Mouse (Mus musculus): ENCODE measurements around the gene Nudt21. TPM values are rescaled to one million over a fixed set of nuclear protein-coding genes. Genes with fewer than 3 reads are reported as not detected.
"Not testable (repeated sequence)": the region's sequence is repeated elsewhere in the genome, so short reads cannot be mapped to it uniquely, and the experiment has no call there.

Gene Nudt21
- polyA plus RNA-seq, 1 experiment, result 112 TPM

- Histone ChIP-seq H3K79me3 (ENCODE audit: low read depth) (no peaks in the 10 kb centered on the region), H3K4me3 (ENCODE audit: insufficient read depth, poor library complexity, severe bottlenecking) (no peak overlapping the region), H3K27me3 (ENCODE audit: control insufficient read depth, insufficient read depth, insufficient read length) (no peaks in the 10 kb centered on the region), H3K36me3 (ENCODE audit: control insufficient read depth, insufficient read depth) (peaks cover 46% of the 10 kb centered on the region), H3K79me2 (ENCODE audit: control insufficient read depth, insufficient read depth) (no peaks in the 10 kb centered on the region), H3ac (ENCODE audit: control insufficient read depth, insufficient read length, low read depth) (no peak overlapping the region)
- TF ChIP-seq MYOG (IDR thresholded peaks at IDR 0.05; ENCODE audit: control insufficient read depth, extremely low read depth, insufficient read length), result no peak
- TF ChIP-seq CTCF (IDR thresholded peaks at IDR 0.05; ENCODE audit: control insufficient read depth, insufficient read depth, insufficient read length), result peak; percentile 8
Measured at GRCm38 (mm10) chr8:94057157-94057854, 20.5 kb upstream of the Nudt21 start.

GRCm38 (mm10) chr8:94052696-94053095 is 15.9 kb upstream of the Nudt21 start:
- H3K36me3 ChIP-seq (ENCODE audit: control insufficient read depth, insufficient read depth), result peaks cover 33% of the 10 kb centered on the region
- no peaks in the 10 kb centered on the region for H3K79me2 ChIP-seq (ENCODE audit: control insufficient read depth, insufficient read depth)

DNA sequence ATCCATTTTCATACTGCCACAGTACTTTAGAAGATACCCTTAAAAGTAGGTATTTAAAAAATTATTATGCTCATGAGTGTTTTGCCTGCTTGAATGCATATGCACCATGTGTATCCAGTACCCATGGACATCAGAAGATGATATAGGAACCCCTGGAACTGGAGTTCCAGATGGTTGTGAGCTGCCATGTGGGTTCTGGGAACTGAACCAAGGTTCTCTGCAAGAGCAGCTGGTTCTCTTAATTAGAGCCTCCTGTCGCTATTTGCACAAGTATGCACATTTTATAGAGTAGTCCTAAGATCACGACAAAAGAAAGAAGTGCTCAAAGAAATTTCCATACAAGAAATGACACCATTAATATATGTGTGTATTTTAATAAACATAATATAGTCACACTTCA is 11.0 kb upstream of the Nudt21 start:
- H3K27me3 ChIP-seq (ENCODE audit: control insufficient read depth, insufficient read depth, insufficient read length), result no peaks in the 10 kb centered on the region
- peaks cover 3% of the 10 kb centered on the region for H3K79me3 ChIP-seq (ENCODE audit: low read depth)
- no peaks in the 10 kb centered on the region for H3K79me2 ChIP-seq (ENCODE audit: control insufficient read depth, insufficient read depth)
- H3K36me3 ChIP-seq (ENCODE audit: control insufficient read depth, insufficient read depth), result peaks cover 5% of the 10 kb centered on the region
- H3K4me3 ChIP-seq (ENCODE audit: insufficient read depth, poor library complexity, severe bottlenecking), result no peak overlapping the region
- TF ChIP-seq CTCF (IDR thresholded peaks at IDR 0.05; ENCODE audit: control insufficient read depth, insufficient read depth, insufficient read length), result no peak
- no peak for TF ChIP-seq CEBPB (IDR thresholded peaks at IDR 0.05; ENCODE audit: low read depth)
- TF ChIP-seq MYOD1 (IDR thresholded peaks at IDR 0.05; ENCODE audit: control insufficient read depth, insufficient read length, low read depth), result no peak
- TF ChIP-seq FOSL1 (IDR thresholded peaks at IDR 0.05; ENCODE audit: insufficient read depth, low read length, poor library complexity, severe bottlenecking), result no peak
- TF ChIP-seq USF1 (IDR thresholded peaks at IDR 0.05; ENCODE audit: low read depth), result no peak
- no peak for TF ChIP-seq MAX (IDR thresholded peaks at IDR 0.05)
- no peak for TF ChIP-seq MYOG (IDR thresholded peaks at IDR 0.05; ENCODE audit: control insufficient read depth, extremely low read depth, insufficient read length)
- H3ac ChIP-seq (ENCODE audit: control insufficient read depth, insufficient read length, low read depth), result no peak overlapping the region

More at GRCm38 (mm10) chr8:94052696-94053095, 15.9 kb upstream of the Nudt21 start:
- no peak overlapping the region for H3ac ChIP-seq (ENCODE audit: control insufficient read depth, insufficient read length, low read depth)
- H3K4me3 ChIP-seq (ENCODE audit: insufficient read depth, poor library complexity, severe bottlenecking), result no peak overlapping the region
- H3K79me3 ChIP-seq (ENCODE audit: low read depth), result no peaks in the 10 kb centered on the region
- no peaks in the 10 kb centered on the region for H3K27me3 ChIP-seq (ENCODE audit: control insufficient read depth, insufficient read depth, insufficient read length)
- TF ChIP-seq MYOG (IDR thresholded peaks at IDR 0.05; ENCODE audit: control insufficient read depth, extremely low read depth, insufficient read length) (no peak), USF1 (IDR thresholded peaks at IDR 0.05; ENCODE audit: low read depth) (no peak), CTCF (IDR thresholded peaks at IDR 0.05; ENCODE audit: control insufficient read depth, insufficient read depth, insufficient read length) (no peak), MYOD1 (IDR thresholded peaks at IDR 0.05; ENCODE audit: control insufficient read depth, insufficient read length, low read depth) (no peak), FOSL1 (IDR thresholded peaks at IDR 0.05; ENCODE audit: insufficient read depth, low read length, poor library complexity, severe bottlenecking) (no peak), CEBPB (IDR thresholded peaks at IDR 0.05; ENCODE audit: low read depth) (no peak), MAX (IDR thresholded peaks at IDR 0.05) (no peak)

DNA sequence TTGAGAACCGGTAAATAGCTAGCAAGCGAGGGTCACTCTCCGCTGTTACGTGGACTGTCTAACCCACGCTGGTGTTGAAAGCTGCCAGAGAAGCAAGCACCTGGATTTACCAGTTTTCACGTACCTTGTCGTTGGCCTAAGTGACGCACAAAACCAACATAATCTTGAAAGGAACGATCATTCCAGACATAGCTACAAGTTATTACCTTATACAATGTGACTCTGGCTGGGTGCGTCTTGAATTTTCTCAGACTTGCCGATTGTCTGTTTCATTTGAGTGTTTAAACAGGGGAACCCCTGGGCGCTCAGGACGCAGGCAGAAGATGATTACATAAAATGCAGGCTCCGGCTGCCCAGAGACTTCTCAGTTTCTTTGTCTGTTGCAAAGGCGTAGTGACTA is 975 bp upstream of the Nudt21 start:
- TF ChIP-seq CTCF (IDR thresholded peaks at IDR 0.05; ENCODE audit: control insufficient read depth, insufficient read depth, insufficient read length) (no peak), FOSL1 (IDR thresholded peaks at IDR 0.05; ENCODE audit: insufficient read depth, low read length, poor library complexity, severe bottlenecking) (no peak), MAX (IDR thresholded peaks at IDR 0.05) (no peak), USF1 (IDR thresholded peaks at IDR 0.05; ENCODE audit: low read depth) (no peak), MYOD1 (IDR thresholded peaks at IDR 0.05; ENCODE audit: control insufficient read depth, insufficient read length, low read depth) (no peak), MYOG (IDR thresholded peaks at IDR 0.05; ENCODE audit: control insufficient read depth, extremely low read depth, insufficient read length) (no peak), CEBPB (IDR thresholded peaks at IDR 0.05; ENCODE audit: low read depth) (no peak)
- Histone ChIP-seq H3K4me3 (ENCODE audit: insufficient read depth, poor library complexity, severe bottlenecking) (peak overlapping the region; percentile 68), H3K79me2 (ENCODE audit: control insufficient read depth, insufficient read depth) (peaks cover 59% of the 10 kb centered on the region), H3K27me3 (ENCODE audit: control insufficient read depth, insufficient read depth, insufficient read length) (no peaks in the 10 kb centered on the region), H3ac (ENCODE audit: control insufficient read depth, insufficient read length, low read depth) (peak overlapping the region; percentile 79), H3K36me3 (ENCODE audit: control insufficient read depth, insufficient read depth) (peaks cover 18% of the 10 kb centered on the region), H3K79me3 (ENCODE audit: low read depth) (peaks cover 44% of the 10 kb centered on the region)

GRCm38 (mm10) chr8:94036541-94036940 is 290 bp downstream of the Nudt21 start:
- H3K4me3 ChIP-seq (ENCODE audit: insufficient read depth, poor library complexity, severe bottlenecking), result peak overlapping the region; percentile 55
- peaks cover 25% of the 10 kb centered on the region for H3K36me3 ChIP-seq (ENCODE audit: control insufficient read depth, insufficient read depth)
- H3K27me3 ChIP-seq (ENCODE audit: control insufficient read depth, insufficient read depth, insufficient read length), result not testable (repeated sequence)
- peaks cover 72% of the 10 kb centered on the region for H3K79me2 ChIP-seq (ENCODE audit: control insufficient read depth, insufficient read depth)
- peak overlapping the region; percentile 68 for H3ac ChIP-seq (ENCODE audit: control insufficient read depth, insufficient read length, low read depth)
- H3K79me3 ChIP-seq (ENCODE audit: low read depth), result peaks cover 55% of the 10 kb centered on the region

DNA sequence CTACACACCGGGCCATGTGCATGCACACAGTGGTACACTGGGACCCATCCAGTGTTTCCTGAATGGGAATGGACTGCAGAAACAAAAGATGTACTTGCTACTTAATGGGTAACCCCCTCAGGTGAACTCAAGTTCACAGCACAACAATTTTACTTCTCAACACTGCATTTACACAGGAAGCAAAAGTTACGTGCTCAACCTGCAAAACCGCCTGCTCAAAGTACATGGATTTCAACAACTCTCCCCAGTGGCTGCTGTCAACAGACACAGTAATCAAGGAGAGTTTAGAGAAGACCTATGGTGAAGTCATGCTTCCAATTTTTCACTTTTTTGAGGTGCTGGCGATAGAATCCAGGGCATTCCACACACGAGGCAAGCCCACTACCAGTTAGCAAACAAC is 1.6 kb downstream of the Nudt21 start:
- Histone ChIP-seq H3K36me3 (ENCODE audit: control insufficient read depth, insufficient read depth) (peaks cover 31% of the 10 kb centered on the region), H3K27me3 (ENCODE audit: control insufficient read depth, insufficient read depth, insufficient read length) (no peaks in the 10 kb centered on the region), H3K4me3 (ENCODE audit: insufficient read depth, poor library complexity, severe bottlenecking) (no peak overlapping the region), H3K79me3 (ENCODE audit: low read depth) (peaks cover 63% of the 10 kb centered on the region), H3ac (ENCODE audit: control insufficient read depth, insufficient read length, low read depth) (no peak overlapping the region), H3K79me2 (ENCODE audit: control insufficient read depth, insufficient read depth) (peaks cover 84% of the 10 kb centered on the region)
- no peak for TF ChIP-seq MYOG (IDR thresholded peaks at IDR 0.05; ENCODE audit: control insufficient read depth, extremely low read depth, insufficient read length)
- no peak for TF ChIP-seq MAX (IDR thresholded peaks at IDR 0.05)
- TF ChIP-seq MYOD1 (IDR thresholded peaks at IDR 0.05; ENCODE audit: control insufficient read depth, insufficient read length, low read depth), result no peak
- TF ChIP-seq USF1 (IDR thresholded peaks at IDR 0.05; ENCODE audit: low read depth), result no peak
- no peak for TF ChIP-seq FOSL1 (IDR thresholded peaks at IDR 0.05; ENCODE audit: insufficient read depth, low read length, poor library complexity, severe bottlenecking)
- no peak for TF ChIP-seq CEBPB (IDR thresholded peaks at IDR 0.05; ENCODE audit: low read depth)
- no peak for TF ChIP-seq CTCF (IDR thresholded peaks at IDR 0.05; ENCODE audit: control insufficient read depth, insufficient read depth, insufficient read length)
